Mouse (Mus musculus) CH12.LX (cell line): ENCODE measurements at regions not wholly inside any gene's neighbourhood (a gene's known extent, or its start where the extent isn't known, plus 50 kb on each side); places are given as distances from the start of the nearest gene placed in this dataset.

ENCODE experiments used
- DNase-seq: peaks from one replicate; pipeline ENCODE4 v3.0.0-alpha.2; 2013; ENCODE audit errors: extremely low read depth
- H3K27ac ChIP-seq: 2 replicates; pipeline ENCODE4 v1.5.1; 2012; ENCODE audit warnings: low read depth, mild to moderate bottlenecking, control low read depth, moderate library complexity; ENCODE audit not compliant: insufficient read depth
- H3K27me3 ChIP-seq: replicated peaks from 2 replicates; pipeline ENCODE3; 2012; ENCODE audit warnings: inconsistent platforms
- H3K36me3 ChIP-seq, 2 experiments: replicated peaks in 1 of 2; 2 replicates each; pipeline versions ENCODE3 to v1.6.1; 2012; ENCODE audit warnings: inconsistent platforms in 1 of 2, low read length in 1 of 2, mild to moderate bottlenecking in 1 of 2, mixed read lengths in 1 of 2, moderate library complexity in 1 of 2; ENCODE audit not compliant: control insufficient read depth in 1 of 2, insufficient read depth in 1 of 2
- H3K4me1 ChIP-seq, 2 experiments: 2 replicates each; pipeline ENCODE4 v1.6.1; 2012; ENCODE audit warnings: inconsistent platforms in 1 of 2, moderate library complexity in 1 of 2; ENCODE audit not compliant: insufficient read depth in 2 of 2, control insufficient read depth in 1 of 2
- H3K4me2 ChIP-seq: 2 replicates; pipeline ENCODE4 v1.6.1; 2012; ENCODE audit warnings: low read depth, mild to moderate bottlenecking, control low read depth; ENCODE audit not compliant: poor library complexity, insufficient read depth, severe bottlenecking
- H3K4me3 ChIP-seq, 3 experiments: fragments of 150-350 bp in 1 of 3; sonication (generic) in 1 of 3; replicated peaks in 1 of 3; 2 replicates each; pipeline versions ENCODE3 to v1.5.1; 2011 to 2012; ENCODE audit warnings: low read depth in 2 of 3, low read length in 2 of 3, mild to moderate bottlenecking in 2 of 3, moderate library complexity in 2 of 3, control low read depth in 1 of 3, improper control_type of control experiment in 1 of 3, inconsistent platforms in 1 of 3, mixed read lengths in 1 of 3; ENCODE audit not compliant: poor library complexity in 1 of 3
- H3K79me2 ChIP-seq: replicated peaks from 2 replicates; pipeline ENCODE4 v1.6.1; 2012; ENCODE audit warnings: mild to moderate bottlenecking, moderate library complexity; ENCODE audit not compliant: control insufficient read depth, poor library complexity, insufficient read depth, severe bottlenecking; ENCODE audit errors: extremely low read depth
- H3K9ac ChIP-seq: 2 replicates; pipeline ENCODE4 v1.6.1; 2012; ENCODE audit warnings: low read depth, mild to moderate bottlenecking, control low read depth, moderate library complexity; ENCODE audit not compliant: insufficient read depth
- H3K9me3 ChIP-seq: replicated peaks from 2 replicates; pipeline ENCODE3; 2012; ENCODE audit warnings: low read length, inconsistent platforms, mixed read lengths
- BHLHE40 ChIP-seq: IDR thresholded peaks from 2 replicates; pipeline ENCODE4 v1.6.1; 2011; ENCODE audit warnings: mild to moderate bottlenecking, low read depth, low read length, improper control_type of control experiment
- CHD2 ChIP-seq: IDR thresholded peaks from 2 replicates; pipeline ENCODE4 v1.6.1; 2011; ENCODE audit warnings: low read length, improper control_type of control experiment
- CTCF ChIP-seq, 2 experiments: IDR thresholded peaks in 1 of 2; conservative IDR thresholded peaks in 1 of 2; 2 replicates each; pipeline ENCODE4 v1.5.1; 2011 to 2012; ENCODE audit warnings: low read depth in 2 of 2, low read length in 2 of 2, improper control_type of control experiment in 1 of 2, inconsistent platforms in 1 of 2, mild to moderate bottlenecking in 1 of 2, moderate library complexity in 1 of 2
- EP300 ChIP-seq: IDR thresholded peaks from 2 replicates; pipeline ENCODE4 v1.6.1; 2011; ENCODE audit warnings: low read length, improper control_type of control experiment
- ETS1 ChIP-seq: conservative IDR thresholded peaks from 2 replicates; pipeline ENCODE4 v1.6.1; 2012; ENCODE audit warnings: low read depth, mild to moderate bottlenecking, inconsistent platforms, low read length, improper control_type of control experiment, moderate library complexity
- IRF4 ChIP-seq: IDR thresholded peaks from 2 replicates; pipeline ENCODE4 v1.6.1; 2014; ENCODE audit warnings: low read depth, mild to moderate bottlenecking, inconsistent platforms, low read length, improper control_type of control experiment
- JUN ChIP-seq: IDR thresholded peaks from 2 replicates; pipeline ENCODE4 v1.6.1; 2011; ENCODE audit warnings: low read depth, mild to moderate bottlenecking, low read length, improper control_type of control experiment, moderate library complexity; ENCODE audit not compliant: insufficient read depth
- JUND ChIP-seq: conservative IDR thresholded peaks from 2 replicates; pipeline ENCODE4 v1.6.1; 2011; ENCODE audit warnings: low read depth, low read length, improper control_type of control experiment
- MAZ ChIP-seq: IDR thresholded peaks from 2 replicates; pipeline ENCODE4 v1.6.1; 2012; ENCODE audit warnings: low read depth, mild to moderate bottlenecking, inconsistent platforms, low read length, improper control_type of control experiment, moderate library complexity
- MEF2A ChIP-seq: IDR thresholded peaks from 2 replicates; pipeline ENCODE4 v1.6.1; 2014; ENCODE audit warnings: low read depth, mild to moderate bottlenecking, inconsistent platforms, low read length, improper control_type of control experiment, borderline replicate concordance
- MYC ChIP-seq: IDR thresholded peaks from 2 replicates; pipeline ENCODE4 v1.6.1; 2011; ENCODE audit warnings: low read depth, mild to moderate bottlenecking, improper control_type of control experiment, low read length
- RAD21 ChIP-seq: IDR thresholded peaks from 2 replicates; pipeline ENCODE4 v1.6.1; 2011; ENCODE audit warnings: low read depth, mild to moderate bottlenecking, low read length, improper control_type of control experiment, moderate library complexity
- SIN3A ChIP-seq: IDR thresholded peaks from 2 replicates; pipeline ENCODE4 v1.6.1; 2012; ENCODE audit warnings: low read length, improper control_type of control experiment, inconsistent platforms
- SMC3 ChIP-seq: IDR thresholded peaks from 2 replicates; pipeline ENCODE4 v1.6.1; 2011; ENCODE audit warnings: low read depth, low read length, improper control_type of control experiment
- TCF12 ChIP-seq: IDR thresholded peaks from 2 replicates; pipeline ENCODE4 v1.6.1; 2014; ENCODE audit warnings: low read depth, mild to moderate bottlenecking, inconsistent platforms, low read length, improper control_type of control experiment
- UBTF ChIP-seq: IDR thresholded peaks from 2 replicates; pipeline ENCODE4 v1.6.1; 2012; ENCODE audit warnings: low read depth, mild to moderate bottlenecking, inconsistent platforms, low read length, improper control_type of control experiment, moderate library complexity
- USF2 ChIP-seq: conservative IDR thresholded peaks from 2 replicates; pipeline ENCODE4 v1.6.1; 2011; ENCODE audit warnings: low read depth, low read length, improper control_type of control experiment
- ZNF384 ChIP-seq: IDR thresholded peaks from 2 replicates; pipeline ENCODE4 v1.6.1; 2012; ENCODE audit warnings: low read depth, low read length, improper control_type of control experiment, inconsistent platforms
- dilution Hi-C: fragments of 300-500 bp; cut with MboI; formaldehyde crosslinking; loops from 2 replicates; pipeline ENCODE4 v1.14.3; 2020; ENCODE audit warnings: low sequenced_read_pairs; ENCODE audit not compliant: extremely low pct_unique_long_range_greater_than_20kb, extremely low pct_ligation_motif_present
- in situ Hi-C: fragments of 300-500 bp; cut with MboI; formaldehyde crosslinking; loops from 3 replicates; pipeline ENCODE4 v1.14.3; 2019; ENCODE audit warnings: low sequenced_read_pairs, low pct_ligation_motif_present, low pct_unique_long_range_greater_than_20kb, mixed read lengths

- H3K27me3 ChIP-seq = no peaks in the 10 kb centered on the region
- no peak overlapping the region for H3K27ac ChIP-seq
- H3K4me2 ChIP-seq = no peak overlapping the region
- in situ Hi-C loops (no loop called here), dilution Hi-C loops (no loop called here)
- peaks cover 26 to 78% of the 10 kb centered on the region in 2 experiments for H3K4me1 ChIP-seq
- peak; percentile 78 for DNase-seq
- no peaks in the 10 kb centered on the region for H3K9me3 ChIP-seq
- H3K9ac ChIP-seq = no peak overlapping the region
- no peaks in the 10 kb centered on the region for H3K36me3 ChIP-seq
- TF ChIP-seq USF2 (no peak), SIN3A (0 out of 2 replicates have a peak, but pooled peaks have one; percentile 20), CTCF (conservative IDR thresholded peaks at IDR 0.05 in 1 of 2, IDR thresholded peaks at IDR 0.05 in 1 of 2; ENCODE audit: low read depth in 2 of 2, low read length in 2 of 2) (no peak), IRF4 (peak; percentile 69), JUN (0 out of 2 replicates have a peak, but pooled peaks have one; percentile 14), EP300 (peak; percentile 80), MEF2A (peak; percentile 79), SMC3 (no peak), ETS1 (peak; percentile 73; the same call in 1 of the 2 replicates), JUND (peak; percentile 70), CHD2 (0 out of 2 replicates have a peak, but pooled peaks have one; percentile 23), MYC (peak; percentile 23), TCF12 (peak; percentile 76), BHLHE40 (peak; percentile 63; the same call in 1 of the 2 replicates)
- H3K4me3 ChIP-seq = no peak overlapping the region
- H3K79me2 ChIP-seq = no peaks in the 10 kb centered on the region
These were observed 61.4 kb upstream of the Ccnd2 start for GRCm38 (mm10) chr6:127213355-127213754.

DNA sequence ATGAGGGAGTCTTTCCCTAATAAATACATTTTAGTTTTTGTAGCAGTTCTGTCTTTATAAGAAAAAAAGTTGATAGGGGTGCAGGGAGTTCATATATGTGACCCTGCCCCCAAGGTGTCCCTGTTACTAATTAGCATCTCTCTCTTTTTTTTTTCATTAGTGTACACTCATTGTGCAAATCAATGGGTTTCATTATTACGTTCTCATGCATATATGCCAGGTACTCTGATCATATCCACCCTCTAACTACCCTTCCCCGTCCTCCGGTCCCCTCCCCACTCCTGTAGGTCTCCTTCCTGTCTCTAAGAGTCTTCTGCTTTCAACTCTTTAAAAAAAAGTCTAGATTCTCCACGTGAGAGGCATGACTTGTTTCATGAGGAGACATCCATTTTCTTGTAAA is 63.9 kb upstream of the Ccnd2 start:
- Histone ChIP-seq H3K36me3 (no peaks in the 10 kb centered on the region), H3K4me3 (no peak overlapping the region), H3K4me2 (no peak overlapping the region), H3K9ac (no peak overlapping the region), H3K79me2 (no peaks in the 10 kb centered on the region), H3K27ac (no peak overlapping the region), H3K4me1 (peaks cover 24 to 79% of the 10 kb centered on the region in 2 experiments), H3K27me3 (no peaks in the 10 kb centered on the region), H3K9me3 (no peaks in the 10 kb centered on the region)
- in situ Hi-C loops (no loop called here), dilution Hi-C loops (no loop called here)
- peak; percentile 17 for DNase-seq
- TF ChIP-seq MEF2A = 0 out of 2 replicates have a peak, but pooled peaks have one; percentile 14
- TF ChIP-seq JUND = peak; percentile 64; the same call in 1 of the 2 replicates
- TF ChIP-seq RAD21 = no peak
- TF ChIP-seq JUN = peak; percentile 49; the same call in 1 of the 2 replicates
- no peak for TF ChIP-seq CTCF (conservative IDR thresholded peaks at IDR 0.05 in 1 of 2, IDR thresholded peaks at IDR 0.05 in 1 of 2; ENCODE audit: low read depth in 2 of 2, low read length in 2 of 2)
- peak; percentile 90 for TF ChIP-seq ZNF384
- no peak for TF ChIP-seq UBTF
- TF ChIP-seq ETS1 = peak; percentile 27; the same call in 1 of the 2 replicates
- peak; percentile 74 for TF ChIP-seq IRF4
- peak; percentile 55; the same call in 1 of the 2 replicates for TF ChIP-seq CHD2
- peak; percentile 60 for TF ChIP-seq TCF12
- TF ChIP-seq BHLHE40 = peak; percentile 63
- peak; percentile 75 for TF ChIP-seq EP300
- 0 out of 2 replicates have a peak, but pooled peaks have one; percentile 50 for TF ChIP-seq MAZ
